Mouse (Mus musculus) ES-Bruce4 (cell line): ENCODE data around the gene Olfr1316.

Source experiments
- CTCF ChIP-seq: IDR thresholded peaks from one replicate; pipeline ENCODE4 v1.8.1; 2011; ENCODE audit warnings: low read depth, low read length
- POLR2A ChIP-seq: IDR thresholded peaks from one replicate; pipeline ENCODE4 v1.8.1; 2011; ENCODE audit warnings: low read length; ENCODE audit not compliant: insufficient read depth

DNA sequence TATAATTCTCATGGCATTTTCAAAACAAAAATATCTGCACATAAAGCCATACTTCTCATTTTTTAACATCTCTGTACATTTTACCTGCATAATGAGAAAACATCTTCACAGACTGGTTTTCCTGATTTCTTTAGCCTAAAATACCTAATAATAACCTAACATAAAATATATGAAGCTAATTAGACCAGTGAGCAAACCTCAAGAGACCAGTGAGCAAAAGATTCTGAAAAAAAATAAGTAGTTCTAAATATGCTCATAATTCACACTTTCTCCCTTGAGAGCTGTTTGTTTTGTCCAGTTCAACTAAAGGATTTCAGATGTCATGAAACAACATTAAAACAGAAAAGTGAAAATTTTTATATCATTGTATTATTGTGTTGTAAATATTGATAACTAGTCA, 38.1 kb downstream of the Olfr1316 start, which contains the start of gene Olfr1314:
- TF ChIP-seq POLR2A (no peak), CTCF (no peak)
